8 mouse cellular contexts compared by ENCODE assay signal in the genomic region with DNA sequence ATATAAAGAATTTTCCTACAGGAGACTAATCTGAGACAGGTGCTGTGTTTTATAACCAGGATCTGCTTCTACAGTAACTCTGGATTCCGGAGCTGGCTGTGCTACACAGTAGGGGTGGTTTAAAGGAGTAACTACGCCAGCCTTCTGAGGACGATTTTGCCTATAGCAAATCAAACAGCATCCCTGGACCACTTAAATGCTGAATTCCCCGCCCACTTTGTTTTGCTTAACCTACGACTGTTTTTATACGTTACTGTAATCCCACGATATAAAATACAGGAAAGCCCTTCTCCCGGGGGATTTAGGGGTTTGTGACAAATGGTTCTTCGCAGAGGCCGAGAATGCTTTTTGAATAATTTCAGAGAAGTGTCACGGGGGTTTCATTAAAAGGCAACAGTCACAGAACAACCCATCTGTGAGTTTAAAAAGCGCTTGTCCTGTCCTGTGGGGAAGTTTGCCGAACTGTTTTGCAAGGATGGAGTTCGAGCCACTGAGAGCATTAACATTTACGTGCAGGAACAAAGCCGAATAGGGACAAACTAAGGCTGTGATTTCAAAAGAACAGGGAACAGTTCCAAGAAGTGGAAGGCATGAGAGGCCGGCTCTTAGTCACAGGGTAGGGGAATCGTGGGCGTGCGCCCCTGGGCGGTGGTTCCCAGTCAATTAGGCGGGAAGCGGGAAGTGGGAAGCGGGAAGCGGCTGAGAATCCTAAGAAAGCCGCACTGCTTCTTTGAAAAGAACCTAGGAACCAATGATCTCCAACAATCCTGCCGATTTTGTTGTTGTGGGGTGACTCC. TPM values are rescaled to one million over a fixed set of nuclear protein-coding genes. Genes with fewer than 3 reads are reported as not detected.
DNase-seq lines count a peak whose midpoint lies in the region; ATAC-seq lines count a peak whose summit lies in the region.

No protein-coding gene starts in this region.

- H3K4me3 ChIP-seq in embryonic facial prominence, embryonic 12.5 days, result peak overlapping the region; percentile 30
- H3K4me3 ChIP-seq in liver, embryonic 12.5 days, result peak overlapping the region; percentile 9; the same call in 1 of the 2 replicates
- peak overlapping the region; percentile 14 for H3K4me3 ChIP-seq in neural tube, embryonic 13.5 days

- intact Hi-C loops in left cerebral cortex, postnatal 4 days (cut with DNase I), result loop anchor here (5.0 to 10.0 kb wide), 5 partner anchors 55 to 495 kb away; no protein-coding TSS in a partner anchor
- intact Hi-C loops in left cerebral cortex, postnatal 14 days (cut with DNase I), result loop anchor here (5.0 to 10.0 kb wide), 5 partner anchors 48 to 495 kb away; a partner anchor contains a TSS
- intact Hi-C loops in heart, postnatal 10 days (cut with DNase I), result loop anchor here (5.0 kb wide), 1 partner anchor 253 kb away; no protein-coding TSS in a partner anchor

- peak; percentile 25 for DNase-seq in left cerebral cortex, postnatal 4 days
- DNase-seq in left cerebral cortex, postnatal 14 days (ENCODE audit: low spot score in 2 of 2), result no peak
- peak; percentile 54 to 55 for DNase-seq in heart, postnatal 10 days
- no peak for DNase-seq in layer of hippocampus, postnatal 10 days (ENCODE audit: low spot score in 2 of 2)

- 0 out of 2 replicates have a peak, but pooled peaks cover 2% of the 10 kb centered on the region for H3K9me3 ChIP-seq in embryonic facial prominence, embryonic 12.5 days
- no peaks in the 10 kb centered on the region for H3K9me3 ChIP-seq in liver, embryonic 12.5 days (replicated peaks)
- H3K9me3 ChIP-seq in neural tube, embryonic 13.5 days, result no peaks in the 10 kb centered on the region

- peak overlapping the region; percentile 52 for H3K4me2 ChIP-seq in embryonic facial prominence, embryonic 12.5 days (replicated peaks)
- peak overlapping the region; percentile 45 for H3K4me2 ChIP-seq in liver, embryonic 12.5 days
- peak overlapping the region; percentile 49 for H3K4me2 ChIP-seq in neural tube, embryonic 13.5 days

- no peak overlapping the region for H3K27ac ChIP-seq in embryonic facial prominence, embryonic 12.5 days
- no peak overlapping the region for H3K27ac ChIP-seq in liver, embryonic 12.5 days
- H3K27ac ChIP-seq in neural tube, embryonic 13.5 days (replicated peaks), result no peak overlapping the region

- 13% methylated on average over 27 of the region's 27 CpGs for WGBS in embryonic facial prominence, embryonic 12.5 days
- WGBS in liver, embryonic 12.5 days (ENCODE audit: insufficient replicate concordance), result 18% methylated on average over 27 of the region's 27 CpGs
- WGBS in neural tube, embryonic 13.5 days, result 14% methylated on average over 27 of the region's 27 CpGs

- H3K27me3 ChIP-seq in embryonic facial prominence, embryonic 12.5 days, result peaks cover 4% of the 10 kb centered on the region
- peaks cover 61% of the 10 kb centered on the region for H3K27me3 ChIP-seq in liver, embryonic 12.5 days (replicated peaks)
- peaks cover 9% of the 10 kb centered on the region for H3K27me3 ChIP-seq in neural tube, embryonic 13.5 days

- H3K4me1 ChIP-seq in embryonic facial prominence, embryonic 12.5 days, result peaks cover 13% of the 10 kb centered on the region
- peaks cover 11% of the 10 kb centered on the region for H3K4me1 ChIP-seq in liver, embryonic 12.5 days
- H3K4me1 ChIP-seq in neural tube, embryonic 13.5 days (replicated peaks), result peaks cover 38% of the 10 kb centered on the region

- peak overlapping the region; percentile 37 for H3K9ac ChIP-seq in embryonic facial prominence, embryonic 12.5 days
- H3K9ac ChIP-seq in liver, embryonic 12.5 days, result no peak overlapping the region
- H3K9ac ChIP-seq in neural tube, embryonic 13.5 days, result 0 out of 2 replicates have a peak overlapping the region, but pooled peaks have one; percentile 14

- ATAC-seq in embryonic facial prominence, embryonic 12.5 days (ENCODE audit: insufficient number of reproducible peaks, insufficient read depth, low FRiP score, low TSS enrichment), result no peak
- ATAC-seq in liver, embryonic 12.5 days, result no peak
- no peak; the same call in 1 of the 2 replicates for ATAC-seq in neural tube, embryonic 13.5 days (ENCODE audit: low read depth)
- no peak for ATAC-seq in monocyte, adult 5-6 weeks (replicated peaks; ENCODE audit: insufficient number of reproducible peaks, low FRiP score, low TSS enrichment, poor library complexity, severe bottlenecking)

- H3K36me3 ChIP-seq in embryonic facial prominence, embryonic 12.5 days, result no peaks in the 10 kb centered on the region
- no peaks in the 10 kb centered on the region for H3K36me3 ChIP-seq in liver, embryonic 12.5 days
- H3K36me3 ChIP-seq in neural tube, embryonic 13.5 days, result no peaks in the 10 kb centered on the region

RNA-seq across cellular contexts. Expression of a gene that starts 49.7 kb away (rescaled TPM):
- total RNA-seq in left cerebral cortex, postnatal 4 days (2021), result 100 to 1,000 TPM; 456 to 465 TPM
- 100 to 1,000 TPM; 263 to 314 TPM for total RNA-seq in left cerebral cortex, postnatal 14 days (2021)
- 343 and 389 TPM in 2 replicates for polyA plus RNA-seq in embryonic facial prominence, embryonic 12.5 days (2016; fragmentation: Nextera tagmentation; extraction: Ambion mirVana)
- total RNA-seq in heart, postnatal 10 days (2021), result 100 to 1,000 TPM; 336 to 360 TPM
- 199 and 204 TPM in 2 replicates for polyA plus RNA-seq in liver, embryonic 12.5 days (2016; fragmentation: Nextera tagmentation; extraction: Ambion mirVana)
- 219 and 224 TPM in 2 replicates for polyA plus RNA-seq in neural tube, embryonic 13.5 days (2015; fragmentation: Nextera tagmentation; extraction: Ambion mirVana)
- total RNA-seq in layer of hippocampus, postnatal 10 days (2021), result 100 to 1,000 TPM; 380 to 423 TPM
- total RNA-seq in monocyte, adult 5-6 weeks (2017), result 236 to 464 TPM (median 357 TPM) in 3 replicates

Comparison
In these comparisons a context has a peak if more than half of its experiments do, and no peak if none do; other contexts are left out.
1. DNase-seq: peak in left cerebral cortex, postnatal 4 days (single experiment) and heart, postnatal 10 days (2 of 2); none in left cerebral cortex, postnatal 14 days (0 of 2) and layer of hippocampus, postnatal 10 days (0 of 2).
2. Peak in every context shown above with its lines, with median percentiles within 50 percentile points of each other: H3K4me2 ChIP-seq and H3K4me3 ChIP-seq.